Mouse (Mus musculus) frontal cortex, postnatal 10 days (tissue): ENCODE results near the gene Fam90a1b.
A peak's percentile ranks its signal among the peaks of the same experiment; 100 is the strongest.
"Not testable (repeated sequence)": the region's sequence is repeated elsewhere in the genome, so short reads cannot be mapped to it uniquely, and the experiment has no call there.

Experiments used
- DNase-seq, 2 experiments: peaks; one replicate each; pipeline ENCODE4 v3.0.0; 2022; ENCODE audit warnings: low spot score in 2 of 2, mixed read lengths in 1 of 2

Gene Fam90a1b

GRCm38 (mm10) chrX:94366670-94367241 is at the start of gene Fam90a1b, which contains the start of gene Apoo:
TSS of gene Fam90a1b (minus strand) at chrX:94366777.
TSS of gene Apoo (plus strand) at chrX:94367117.
- DNase-seq = peak; percentile 94 to 97

DNA sequence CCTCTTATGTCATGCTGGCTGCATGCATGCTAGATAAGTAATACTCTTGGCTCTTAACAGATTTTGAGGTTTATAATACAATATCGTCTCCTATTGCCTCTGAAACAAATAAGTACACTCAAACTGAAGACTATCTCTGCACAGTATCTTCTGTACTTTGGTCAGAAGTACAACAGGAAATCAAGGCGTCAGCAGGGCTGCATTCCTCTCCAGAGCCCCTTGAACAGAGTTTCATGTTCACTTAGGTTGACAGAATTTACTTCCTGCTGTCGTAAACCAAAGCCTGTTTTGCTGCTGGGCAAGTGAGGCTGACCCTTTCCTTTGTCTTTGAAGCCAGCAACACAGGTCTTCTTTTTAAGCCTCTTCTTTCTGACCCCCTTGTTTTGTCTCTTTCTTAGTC is 42.4 kb upstream of the Fam90a1b start:
- DNase-seq = no peak

DNA sequence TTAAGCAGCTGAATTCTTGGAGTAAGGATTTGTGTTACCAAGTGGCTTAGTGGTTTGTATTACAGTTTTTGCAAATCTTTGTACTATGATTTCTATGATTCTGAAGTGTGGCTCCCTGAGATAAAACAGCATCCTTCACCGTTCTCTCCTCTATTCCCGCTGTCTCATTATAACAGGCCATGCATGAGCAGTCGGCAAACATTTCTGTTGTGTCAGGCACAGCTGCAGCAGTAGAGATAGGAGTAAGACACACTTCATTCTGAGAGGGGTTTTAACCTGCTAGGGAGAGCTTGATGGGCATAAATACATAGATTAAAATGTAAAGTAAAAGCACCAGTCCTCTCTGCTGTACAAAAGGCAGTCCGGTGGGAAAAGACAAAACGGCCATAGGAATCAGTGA is 12.2 kb upstream of the Fam90a1b start:
- DNase-seq = no peak

DNA sequence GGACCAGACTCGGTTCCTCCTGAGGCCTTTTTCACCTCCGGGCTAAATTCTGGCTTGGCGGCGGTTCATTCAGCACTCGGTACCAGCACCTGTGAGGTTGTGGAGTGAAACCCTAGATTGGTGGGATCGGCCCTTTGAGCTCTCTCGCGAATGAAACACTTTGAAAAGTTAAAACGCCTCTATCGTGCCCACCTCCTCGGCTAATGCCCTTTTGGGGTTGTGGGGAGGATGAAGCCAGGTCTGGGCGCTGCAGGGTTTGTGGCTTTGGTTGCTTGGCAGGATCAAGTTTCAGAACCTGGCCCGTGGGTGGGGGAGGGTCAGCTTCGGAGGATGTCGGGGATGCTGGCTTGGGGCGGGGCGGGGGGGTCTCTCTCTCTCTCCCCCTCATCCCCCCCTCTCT is 671 bp upstream of the Fam90a1b start:
- DNase-seq = peak in 1 of 2 experiments; percentile 16

- DNase-seq = no peak
Measured at GRCm38 (mm10) chrX:94366029-94366428, 548 bp downstream of the Fam90a1b start.

DNA sequence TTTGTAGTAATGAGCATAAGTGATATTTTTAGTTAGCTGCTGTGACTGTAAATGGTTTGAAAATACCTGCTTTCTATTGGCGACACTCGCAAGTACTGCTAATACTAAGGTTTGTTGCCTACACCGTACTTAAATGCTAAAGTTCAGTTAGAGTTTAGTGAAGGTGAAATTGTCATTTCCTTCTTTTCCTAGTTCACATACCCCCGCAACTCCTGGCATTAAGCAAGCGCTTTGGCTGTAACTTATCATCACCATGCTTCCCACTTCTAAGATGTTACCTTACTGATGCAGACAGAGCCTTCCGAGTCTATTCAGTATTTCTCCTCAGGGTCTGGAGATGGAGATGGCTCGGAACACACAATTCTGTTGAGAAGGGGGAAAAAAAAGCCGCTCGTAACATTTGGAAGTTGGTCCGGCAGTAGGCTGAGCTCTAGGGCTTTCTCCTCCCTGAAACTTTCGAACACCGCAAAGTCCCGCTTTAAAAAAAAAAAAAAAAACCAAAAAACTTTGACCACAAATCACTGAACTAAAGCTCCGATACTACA is 1.1 kb downstream of the Fam90a1b start:
- DNase-seq = no peak

DNA sequence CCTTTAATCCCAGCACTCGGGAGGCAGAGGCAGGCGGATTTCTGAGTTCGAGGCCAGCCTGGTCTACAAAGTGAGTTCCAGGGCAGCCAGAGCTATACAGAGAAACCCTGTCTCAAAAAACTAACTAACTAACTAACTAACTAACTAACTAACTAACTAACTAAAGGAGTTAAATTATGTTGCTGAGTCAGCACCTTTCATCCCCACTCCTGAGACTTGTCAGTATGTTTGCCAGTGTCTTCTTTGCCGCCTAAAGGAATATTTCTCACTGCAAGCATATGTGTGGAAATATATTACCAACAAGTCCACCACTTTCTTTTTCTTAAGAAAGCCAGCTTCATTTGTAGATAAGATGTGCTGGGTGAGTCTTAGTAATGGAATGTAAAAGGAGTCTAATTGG is 22.9 kb downstream of the Fam90a1b start:
- DNase-seq = not testable (repeated sequence)

GRCm38 (mm10) chrX:94321036-94321902 is 45.3 kb downstream of the Fam90a1b start:
- no peak for DNase-seq
